Mouse (Mus musculus) intestine, embryonic 16.5 days (tissue): ENCODE data around the gene Gamt. TPM values are rescaled to one million over a fixed set of nuclear protein-coding genes. Genes with fewer than 3 reads are reported as not detected.
A peak's percentile ranks its signal among the peaks of the same experiment; 100 is the strongest.

ENCODE experiments used
- ATAC-seq: fragments of 200-750 bp; cut with Nextera tagmentation; 2 replicates; pipeline ENCODE4 v1.8.0; 2017; ENCODE audit warnings: moderate TSS enrichment, moderate library complexity
- H3K27ac ChIP-seq: fragments of 300-500 bp; sonication (generic); 2 replicates; pipeline ENCODE4 v1.5.1; 2014; ENCODE audit warnings: mild to moderate bottlenecking, low read length
- H3K27me3 ChIP-seq: fragments of 300-500 bp; sonication (generic); replicated peaks from 2 replicates; pipeline ENCODE4 v1.6.1; 2014; ENCODE audit warnings: low read length, control low read depth, mixed read lengths; ENCODE audit not compliant: control insufficient read depth, insufficient read depth
- H3K36me3 ChIP-seq: fragments of 300-500 bp; sonication (generic); 2 replicates; pipeline ENCODE4 v1.6.1; 2014; ENCODE audit warnings: low read length, control low read depth; ENCODE audit not compliant: control insufficient read depth, insufficient read depth
- H3K4me1 ChIP-seq: fragments of 300-500 bp; sonication (generic); 2 replicates; pipeline ENCODE4 v1.6.1; 2014; ENCODE audit warnings: low read length, control low read depth, mixed read lengths; ENCODE audit not compliant: control insufficient read depth, insufficient read depth
- H3K4me2 ChIP-seq: fragments of 300-500 bp; sonication (generic); 2 replicates; pipeline ENCODE4 v1.6.1; 2014; ENCODE audit warnings: low read depth, low read length, control low read depth
- H3K4me3 ChIP-seq: fragments of 300-500 bp; sonication (generic); 2 replicates; pipeline ENCODE4 v1.5.1; 2014; ENCODE audit warnings: mild to moderate bottlenecking, low read length
- H3K9ac ChIP-seq: fragments of 300-500 bp; sonication (generic); 2 replicates; pipeline ENCODE4 v1.6.1; 2014; ENCODE audit warnings: low read depth, low read length
- H3K9me3 ChIP-seq: fragments of 300-500 bp; sonication (generic); 2 replicates; pipeline ENCODE4 v1.6.1; 2016; ENCODE audit warnings: low read length, control low read depth; ENCODE audit not compliant: control insufficient read depth
- WGBS: fragments of 180-500 bp; shearing (Covaris S2); extraction: QIAGEN DNeasy Blood & Tissue Kit; methylation state at CpG from one replicate; pipeline ENCODE4 v1.1.7; 2014; 5-methylcytosine and 5-hydroxymethylcytosine counted together
- polyA plus RNA-seq: library from polyadenylated mRNA; unstranded; fragments of >200 nt; fragmentation: Nextera tagmentation; extraction: Ambion mirVana; gene quantifications from 2 replicates; pipeline ENCODE4 v1.2.1, GENCODE M21; 2015

Gene Gamt
- polyA plus RNA-seq, 1 experiment from 2014 or later, result 91.0 TPM

DNA sequence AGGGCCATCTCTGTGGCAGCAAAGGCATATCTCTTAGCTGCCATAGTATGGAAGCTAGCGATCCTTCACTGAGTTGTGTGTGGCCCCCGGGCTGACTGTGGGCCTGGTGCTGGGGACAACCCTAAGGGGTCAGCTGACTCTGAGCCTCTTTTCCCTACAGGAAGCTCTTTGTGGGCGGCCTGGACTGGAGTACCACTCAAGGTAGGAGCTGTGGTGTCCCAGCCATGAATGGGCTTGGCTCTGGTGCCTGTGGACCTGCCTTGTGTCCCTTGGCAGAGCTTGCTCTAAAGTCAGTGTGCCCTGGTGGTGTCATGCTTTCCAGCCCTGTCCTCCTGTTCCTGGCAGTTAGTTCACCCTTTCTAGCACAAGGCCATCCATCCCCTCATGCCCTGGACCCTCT is 13.0 kb upstream of the Gamt start:
- peaks cover 25% of the 10 kb centered on the region for H3K36me3 ChIP-seq
- no peak overlapping the region for H3K4me2 ChIP-seq
- H3K27ac ChIP-seq, result 0 out of 2 replicates have a peak overlapping the region, but pooled peaks have one; percentile 0
- H3K27me3 ChIP-seq, result no peaks in the 10 kb centered on the region
- no peak for ATAC-seq
- no peak overlapping the region for H3K9ac ChIP-seq
- peaks cover 31% of the 10 kb centered on the region for H3K4me1 ChIP-seq
- H3K9me3 ChIP-seq, result no peaks in the 10 kb centered on the region
- WGBS, result 88% methylated on average over 3 of the region's 3 CpGs
- no peak overlapping the region for H3K4me3 ChIP-seq

DNA sequence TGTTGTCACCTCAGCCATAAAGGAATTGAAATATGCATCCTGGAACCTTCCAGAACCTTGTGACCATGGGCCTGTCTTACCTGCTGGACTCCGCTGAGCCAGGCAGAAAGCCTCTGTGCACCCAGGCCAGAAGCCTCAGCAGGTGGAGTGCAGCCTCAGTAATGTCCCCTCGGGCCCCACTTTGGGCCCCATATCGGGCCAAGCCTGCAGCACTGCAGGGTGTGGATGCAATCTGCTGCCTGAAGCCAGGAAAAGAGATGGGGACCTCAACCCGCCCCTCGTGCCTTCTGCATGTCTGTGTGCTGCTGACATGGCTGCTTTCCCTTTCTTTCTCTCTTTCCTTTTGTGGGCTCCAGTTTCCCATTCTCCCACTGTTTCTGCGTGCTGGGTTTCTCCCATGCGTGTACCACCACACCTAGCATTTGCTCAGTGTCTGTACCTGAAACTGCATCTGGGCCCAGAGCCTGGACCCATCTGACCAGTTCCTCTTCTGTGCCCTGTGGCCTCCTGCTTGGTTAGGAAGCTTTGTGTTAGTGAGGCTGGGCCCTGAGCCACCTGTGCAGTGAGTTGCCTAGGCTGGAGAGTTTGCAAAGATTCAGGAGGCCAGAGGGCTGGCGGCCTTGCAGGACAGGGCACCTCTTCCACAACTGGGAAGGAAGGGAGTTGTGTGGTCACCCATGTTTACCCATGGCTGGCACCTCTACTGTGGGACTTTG is 11.2 kb upstream of the Gamt start:
- peak overlapping the region; percentile 83 for H3K27ac ChIP-seq
- peak; percentile 61 for ATAC-seq
- H3K4me2 ChIP-seq, result 0 out of 2 replicates have a peak overlapping the region, but pooled peaks have one; percentile 23
- peaks cover 45% of the 10 kb centered on the region for H3K4me1 ChIP-seq
- WGBS, result 78% methylated on average over 8 of the region's 8 CpGs
- H3K4me3 ChIP-seq, result no peak overlapping the region
- peak overlapping the region; percentile 65 for H3K9ac ChIP-seq
- H3K27me3 ChIP-seq, result no peaks in the 10 kb centered on the region
- no peaks in the 10 kb centered on the region for H3K9me3 ChIP-seq
- peaks cover 9% of the 10 kb centered on the region for H3K36me3 ChIP-seq

DNA sequence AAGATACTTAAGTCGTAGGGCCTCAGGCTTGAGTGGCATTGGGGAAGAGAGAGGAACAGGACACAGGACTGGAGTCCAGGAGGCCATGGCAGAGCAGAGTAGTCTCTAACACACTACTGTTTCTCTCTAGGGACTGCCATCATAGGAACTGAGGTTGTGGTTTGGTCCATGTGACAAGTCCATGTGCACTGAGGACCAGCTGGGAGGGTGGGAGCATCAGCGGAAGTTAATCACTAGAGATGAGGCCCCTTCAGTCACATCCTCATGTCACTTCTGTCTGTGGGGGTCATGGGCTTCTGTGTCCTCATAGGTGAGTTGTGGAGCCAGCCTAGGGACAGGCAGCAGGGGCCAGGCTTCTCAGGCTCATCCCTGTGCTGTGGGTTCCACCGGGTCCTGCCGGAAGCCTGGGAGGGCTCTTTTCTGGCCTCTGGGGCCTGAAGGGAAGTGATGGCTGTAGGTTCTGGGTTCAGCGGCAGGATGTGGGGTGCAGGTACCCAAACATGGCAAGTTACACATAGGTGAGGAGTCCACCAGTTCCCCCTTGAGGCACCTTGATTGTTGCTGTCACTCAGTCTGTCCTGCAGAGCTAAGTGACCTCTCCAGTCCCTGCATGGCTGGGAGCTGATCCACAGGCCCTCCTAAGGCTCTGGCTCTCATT is 10.5 kb upstream of the Gamt start:
- no peaks in the 10 kb centered on the region for H3K9me3 ChIP-seq
- peaks cover 9% of the 10 kb centered on the region for H3K36me3 ChIP-seq
- peak overlapping the region; percentile 65; the same call in 1 of the 2 replicates for H3K9ac ChIP-seq
- peak; percentile 21 for ATAC-seq
- peak overlapping the region; percentile 83 for H3K27ac ChIP-seq
- peak overlapping the region; percentile 34 for H3K4me2 ChIP-seq
- H3K4me3 ChIP-seq, result no peak overlapping the region
- no peaks in the 10 kb centered on the region for H3K27me3 ChIP-seq
- WGBS, result 83% methylated on average over 5 of the region's 5 CpGs
- H3K4me1 ChIP-seq, result peaks cover 52% of the 10 kb centered on the region

DNA sequence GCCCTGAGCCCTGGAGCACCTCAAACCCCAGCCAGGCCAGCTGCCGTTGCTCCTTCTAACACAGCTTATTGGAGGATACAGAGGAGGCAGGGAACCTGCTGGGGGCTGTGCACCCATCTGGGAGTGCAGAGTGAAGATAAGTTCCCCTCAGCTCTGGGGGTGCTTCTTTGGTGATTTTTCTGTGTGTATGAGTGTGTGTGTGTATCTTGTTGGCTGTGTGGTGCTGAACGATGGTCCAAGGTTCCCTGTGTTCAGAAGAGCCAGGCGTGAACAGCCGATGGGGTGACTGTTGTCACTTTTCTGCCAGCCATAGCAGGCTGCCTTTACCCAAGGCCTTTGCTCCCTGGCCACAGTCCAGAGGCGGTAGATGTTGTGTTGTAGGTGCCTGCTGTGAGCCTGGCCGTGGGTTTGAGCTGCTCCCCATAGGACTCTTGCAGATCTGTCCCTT is 9.9 kb upstream of the Gamt start:
- ATAC-seq, result peak; percentile 38
- Histone ChIP-seq H3K36me3 (peaks cover 5% of the 10 kb centered on the region; the same call in 1 of the 2 replicates), H3K27me3 (no peaks in the 10 kb centered on the region), H3K9me3 (no peaks in the 10 kb centered on the region), H3K4me2 (peak overlapping the region; percentile 34), H3K4me3 (0 out of 2 replicates have a peak overlapping the region, but pooled peaks have one; percentile 8), H3K9ac (peak overlapping the region; percentile 65), H3K4me1 (peaks cover 54% of the 10 kb centered on the region), H3K27ac (peak overlapping the region; percentile 83)
- WGBS, result 65% methylated on average over 6 of the region's 6 CpGs

DNA sequence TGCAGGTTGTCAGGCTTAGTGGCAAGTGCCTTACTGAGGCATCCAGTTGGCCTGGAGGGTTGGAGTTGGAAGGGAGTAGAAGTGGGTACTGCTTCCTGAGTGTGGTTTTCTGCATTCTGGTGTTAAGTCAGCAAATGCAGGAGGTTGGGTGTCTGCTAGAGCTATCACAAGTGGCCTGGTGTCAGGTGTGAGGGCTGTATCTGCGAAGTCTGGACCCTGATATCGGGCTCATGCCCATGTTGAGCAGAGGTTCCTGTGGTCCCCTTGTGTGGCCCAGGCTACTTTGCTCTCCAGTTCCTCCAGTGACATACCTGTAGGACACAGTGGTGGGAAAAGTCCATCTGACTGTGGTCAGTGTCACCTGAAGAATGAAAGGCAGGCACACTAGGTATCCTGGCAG is 9.3 kb upstream of the Gamt start:
- Histone ChIP-seq H3K4me3 (no peak overlapping the region), H3K9ac (peak overlapping the region; percentile 65), H3K9me3 (no peaks in the 10 kb centered on the region), H3K36me3 (peaks cover 5% of the 10 kb centered on the region; the same call in 1 of the 2 replicates), H3K27ac (peak overlapping the region; percentile 83), H3K27me3 (no peaks in the 10 kb centered on the region), H3K4me2 (peak overlapping the region; percentile 34), H3K4me1 (peaks cover 55% of the 10 kb centered on the region)
- WGBS, result 90% methylated on average over 2 of the region's 2 CpGs
- ATAC-seq, result no peak

DNA sequence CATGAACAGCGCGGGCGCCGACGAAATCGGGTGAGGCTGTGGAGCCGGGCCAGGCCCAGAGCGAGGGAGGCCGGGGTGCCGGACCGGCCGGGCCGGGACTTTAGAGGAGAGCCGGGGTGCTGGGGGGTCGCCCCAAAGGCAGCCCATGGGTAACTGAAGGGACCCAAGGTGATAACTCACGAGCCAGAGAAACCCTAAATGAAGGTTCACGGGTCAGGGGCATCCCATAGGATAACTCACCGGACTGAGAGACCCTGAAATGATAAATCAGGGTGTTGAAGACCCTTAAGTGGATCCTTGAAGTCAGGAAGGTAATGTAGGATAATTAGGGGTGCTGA is 4.3 kb upstream of the Gamt start:
- Histone ChIP-seq H3K36me3 (no peaks in the 10 kb centered on the region; the same call in 1 of the 2 replicates), H3K9me3 (no peaks in the 10 kb centered on the region), H3K4me2 (peak overlapping the region; percentile 82), H3K27me3 (no peaks in the 10 kb centered on the region), H3K9ac (peak overlapping the region; percentile 97), H3K27ac (peak overlapping the region; percentile 73), H3K4me1 (peaks cover 40% of the 10 kb centered on the region), H3K4me3 (peak overlapping the region; percentile 80)
- WGBS, result under 1% methylated on average over 18 of the region's 18 CpGs
- no peak for ATAC-seq

DNA sequence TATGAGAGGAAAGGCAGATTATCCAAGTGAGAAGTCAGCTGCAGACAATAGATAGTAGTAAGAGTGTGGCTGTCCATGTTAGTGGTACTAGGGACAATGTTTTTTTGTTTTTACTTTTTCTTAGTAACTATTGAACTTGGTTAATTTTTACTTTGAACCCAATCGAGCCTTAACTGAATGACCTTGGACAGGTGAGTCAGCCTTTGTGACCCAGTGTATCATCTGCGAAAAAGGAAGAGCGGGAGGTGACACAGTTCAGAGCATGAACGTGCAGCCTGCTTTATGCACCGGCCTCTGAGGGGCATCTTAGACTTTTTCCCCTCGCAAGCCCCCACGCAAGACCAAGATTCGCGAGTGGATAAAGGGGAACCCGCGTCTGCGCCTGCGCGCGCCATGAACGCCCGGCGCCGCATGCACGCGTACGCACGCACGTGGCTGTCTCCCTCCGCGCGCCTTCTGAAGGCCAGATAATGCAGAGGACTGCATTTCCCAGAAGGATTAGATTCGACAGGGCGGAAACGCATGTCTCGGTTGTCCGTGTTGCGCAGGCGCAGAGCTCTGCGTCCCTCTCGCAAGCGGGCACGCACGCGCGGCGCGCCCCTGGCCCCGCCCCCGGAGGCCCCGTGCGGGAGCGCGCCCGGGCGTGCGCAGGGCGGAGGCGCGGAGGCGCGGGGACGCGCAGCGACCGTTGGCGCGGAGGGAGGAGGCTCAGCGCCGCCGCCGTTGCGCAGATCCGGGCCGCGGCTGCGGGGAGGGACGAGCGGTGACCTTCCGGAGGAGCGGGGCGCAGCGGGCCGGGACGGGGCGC is 3.7 kb upstream of the Gamt start:
- H3K9ac ChIP-seq, result peak overlapping the region; percentile 97
- peaks cover 41% of the 10 kb centered on the region for H3K4me1 ChIP-seq
- under 1% methylated on average over 81 of the region's 81 CpGs for WGBS
- H3K27ac ChIP-seq, result peak overlapping the region; percentile 85
- H3K36me3 ChIP-seq, result no peaks in the 10 kb centered on the region; the same call in 1 of the 2 replicates
- peak; percentile 58 for ATAC-seq
- H3K27me3 ChIP-seq, result no peaks in the 10 kb centered on the region
- H3K9me3 ChIP-seq, result no peaks in the 10 kb centered on the region
- peak overlapping the region; percentile 82 for H3K4me2 ChIP-seq
- peak overlapping the region; percentile 80 for H3K4me3 ChIP-seq

DNA sequence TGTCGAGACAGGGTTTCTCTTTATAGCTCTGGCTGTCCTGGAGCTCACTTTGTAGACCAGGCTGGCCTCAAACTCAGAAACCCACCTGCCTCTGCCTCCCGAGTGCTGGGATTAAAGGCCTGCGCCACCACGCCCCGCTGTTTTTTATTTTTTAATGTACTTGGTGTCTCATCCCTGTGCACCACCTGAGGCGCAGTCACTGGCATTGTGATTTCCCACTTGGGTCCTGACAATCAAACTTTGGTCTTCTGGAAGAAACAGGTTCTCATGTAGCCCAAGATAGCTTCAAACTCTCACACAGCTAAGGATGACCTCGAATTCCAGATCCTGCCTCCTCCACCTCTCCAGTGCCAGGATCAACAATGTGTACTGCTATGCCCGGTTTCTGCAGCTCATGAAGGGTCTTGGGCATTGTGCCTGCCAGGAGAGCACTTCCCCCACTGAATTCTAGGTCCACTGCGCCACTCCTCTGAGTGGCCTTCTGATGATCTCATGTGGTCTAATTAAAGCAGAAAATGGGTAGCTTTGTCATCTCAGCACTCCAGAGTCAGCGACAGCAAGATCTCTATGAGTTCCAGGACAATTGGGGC is 2.1 kb upstream of the Gamt start:
- ATAC-seq, result no peak
- H3K4me3 ChIP-seq, result no peak overlapping the region
- no peaks in the 10 kb centered on the region for H3K27me3 ChIP-seq
- peaks cover 7% of the 10 kb centered on the region for H3K36me3 ChIP-seq
- no peak overlapping the region for H3K9ac ChIP-seq
- H3K27ac ChIP-seq, result no peak overlapping the region
- no peaks in the 10 kb centered on the region for H3K9me3 ChIP-seq
- H3K4me2 ChIP-seq, result no peak overlapping the region
- WGBS, result 93% methylated on average over 10 of the region's 10 CpGs
- H3K4me1 ChIP-seq, result peaks cover 40% of the 10 kb centered on the region

DNA sequence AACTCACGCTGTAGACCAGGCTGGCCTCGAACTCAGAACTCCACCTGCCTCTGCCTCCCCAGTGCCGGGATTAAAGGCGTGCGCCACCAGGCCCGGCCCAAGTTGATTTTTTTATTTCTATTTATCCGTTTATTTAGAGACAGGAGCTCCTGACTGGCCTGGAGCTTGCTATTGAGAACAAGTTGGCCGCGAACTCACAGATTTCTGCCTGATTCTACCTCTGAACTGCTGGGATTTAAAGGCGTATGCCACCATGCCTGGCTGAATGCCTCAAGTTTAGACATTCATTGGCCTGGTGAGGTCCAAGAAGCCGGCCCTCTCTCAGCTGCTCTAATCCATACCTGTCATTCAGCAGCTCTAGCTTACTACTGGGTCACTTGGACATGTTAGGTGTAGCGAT is 1.4 kb upstream of the Gamt start:
- peak overlapping the region; percentile 98 for H3K27ac ChIP-seq
- H3K4me2 ChIP-seq, result peak overlapping the region; percentile 93
- H3K36me3 ChIP-seq, result peaks cover 12% of the 10 kb centered on the region
- H3K27me3 ChIP-seq, result no peaks in the 10 kb centered on the region
- peaks cover 33% of the 10 kb centered on the region for H3K4me1 ChIP-seq
- 71% methylated on average over 12 of the region's 12 CpGs for WGBS
- ATAC-seq, result no peak
- no peaks in the 10 kb centered on the region for H3K9me3 ChIP-seq
- peak overlapping the region; percentile 42; the same call in 1 of the 2 replicates for H3K9ac ChIP-seq
- H3K4me3 ChIP-seq, result peak overlapping the region; percentile 61
